Mouse (Mus musculus) kidney, embryonic 14.5 days (tissue): ENCODE measurements around the gene Anxa11. TPM values are rescaled to one million over a fixed set of nuclear protein-coding genes. Genes with fewer than 3 reads are reported as not detected.

Experiments used
- ATAC-seq: fragments of 200-750 bp; cut with Nextera tagmentation; 2 replicates; pipeline ENCODE4 v1.8.0; 2017; ENCODE audit warnings: moderate number of reproducible peaks, mild to moderate bottlenecking, moderate TSS enrichment, moderate library complexity; ENCODE audit not compliant: low FRiP score, low TSS enrichment
- H3K27ac ChIP-seq: fragments of 300-500 bp; sonication (generic); 2 replicates; pipeline ENCODE4 v1.5.1; 2014; ENCODE audit warnings: low read depth, mild to moderate bottlenecking, low read length, moderate library complexity, mixed read lengths
- H3K27me3 ChIP-seq: fragments of 300-500 bp; sonication (generic); 2 replicates; pipeline ENCODE4 v1.6.1; 2014; ENCODE audit warnings: mild to moderate bottlenecking, low read length; ENCODE audit not compliant: control insufficient read depth, insufficient read depth
- H3K36me3 ChIP-seq: fragments of 300-500 bp; sonication (generic); 2 replicates; pipeline ENCODE4 v1.6.1; 2014; ENCODE audit warnings: low read length, mixed read lengths; ENCODE audit not compliant: control insufficient read depth, insufficient read depth
- H3K4me1 ChIP-seq: fragments of 300-500 bp; sonication (generic); 2 replicates; pipeline ENCODE4 v1.6.1; 2014; ENCODE audit warnings: low read length, mixed read lengths; ENCODE audit not compliant: control insufficient read depth, insufficient read depth
- H3K4me2 ChIP-seq: fragments of 300-500 bp; sonication (generic); replicated peaks from 2 replicates; pipeline ENCODE4 v1.6.1; 2014; ENCODE audit warnings: low read depth, mild to moderate bottlenecking, low read length
- H3K4me3 ChIP-seq: fragments of 300-500 bp; sonication (generic); 2 replicates; pipeline ENCODE4 v1.5.1; 2014; ENCODE audit warnings: mild to moderate bottlenecking, low read length
- H3K9ac ChIP-seq: fragments of 300-500 bp; sonication (generic); 2 replicates; pipeline ENCODE4 v1.6.1; 2014; ENCODE audit warnings: low read depth, mild to moderate bottlenecking, low read length, moderate library complexity
- H3K9me3 ChIP-seq: fragments of 300-500 bp; sonication (generic); 2 replicates; pipeline ENCODE4 v1.6.1; 2016; ENCODE audit warnings: low read length; ENCODE audit not compliant: control insufficient read depth
- WGBS: fragments of 180-500 bp; shearing (Covaris S2); extraction: QIAGEN DNeasy Blood & Tissue Kit; methylation state at CpG from one replicate; pipeline ENCODE4 v1.1.7; 2014; 5-methylcytosine and 5-hydroxymethylcytosine counted together
- polyA plus RNA-seq: library from polyadenylated mRNA; unstranded; fragments of >200 nt; fragmentation: Nextera tagmentation; extraction: Ambion mirVana; gene quantifications from 2 replicates; pipeline ENCODE4 v1.2.1, GENCODE M21; 2014

Gene Anxa11
- polyA plus RNA-seq: 29.1 and 44.5 TPM in 2 replicates

DNA sequence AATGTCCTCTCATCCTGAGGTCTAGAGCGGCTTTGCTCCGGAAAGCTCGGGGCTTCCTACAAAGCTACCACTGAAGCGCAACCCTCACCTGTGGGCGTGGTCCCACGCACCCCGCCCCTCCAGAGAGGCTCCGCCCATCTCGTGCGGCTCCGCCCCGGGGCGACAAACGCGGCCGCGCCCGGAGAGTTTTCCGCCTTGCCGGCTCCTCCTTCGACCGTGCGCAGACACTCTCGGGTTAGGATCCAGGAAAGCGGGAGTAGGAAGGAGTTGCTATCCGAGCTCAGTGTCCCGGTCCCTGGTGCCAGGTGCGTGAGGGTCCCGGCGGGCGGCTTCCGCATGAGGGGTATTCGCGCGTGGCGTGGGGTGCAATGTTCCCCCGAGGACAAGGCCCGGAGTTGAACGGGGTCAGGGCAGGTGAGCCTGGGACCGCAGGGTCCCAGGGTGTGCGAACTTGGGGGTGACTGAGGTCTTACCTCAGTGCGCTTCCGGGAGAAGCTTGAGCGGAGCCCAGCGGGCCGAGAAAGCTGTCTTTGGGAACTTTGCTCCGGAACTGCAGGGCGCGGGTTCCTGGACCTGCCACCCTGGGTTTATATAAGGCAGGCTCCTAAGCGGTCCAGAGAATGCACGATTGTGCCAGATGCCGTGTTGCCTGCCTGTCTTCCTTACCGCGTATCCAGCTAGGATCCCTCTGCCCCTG lies at the start of gene Anxa11:
Gene Anxa11, plus strand, starts transcription at position 166 of the 697 bp plus-strand sequence.
- under 1% methylated on average over 54 of the region's 54 CpGs for WGBS

DNA sequence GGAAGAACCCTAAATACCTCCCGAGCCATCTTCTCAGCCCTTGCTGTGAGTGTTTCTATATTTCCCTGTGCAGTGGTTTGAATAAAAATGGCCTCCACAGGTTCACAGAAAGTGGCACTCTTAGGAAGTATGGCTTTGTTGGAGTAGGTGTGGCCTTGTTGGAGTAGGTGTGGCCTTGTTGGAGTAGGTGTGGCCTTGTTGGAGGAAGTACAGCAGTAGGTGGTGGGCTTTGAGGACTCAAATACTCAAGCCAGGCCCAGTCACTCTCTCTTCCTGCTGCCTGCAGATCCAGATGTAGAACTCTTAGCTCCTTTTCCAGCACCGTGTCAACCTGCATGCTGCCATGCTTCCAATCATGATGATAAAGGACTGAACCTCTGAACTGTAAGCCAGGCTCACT lies 47.6 kb upstream of the Anxa11 start:
- H3K4me1 ChIP-seq: peaks cover 10% of the 10 kb centered on the region
- no peak overlapping the region for H3K4me2 ChIP-seq
- ATAC-seq: no peak
- no peaks in the 10 kb centered on the region for H3K9me3 ChIP-seq
- no peak overlapping the region for H3K27ac ChIP-seq
- no peak overlapping the region for H3K9ac ChIP-seq
- H3K4me3 ChIP-seq: no peak overlapping the region
- no peaks in the 10 kb centered on the region for H3K36me3 ChIP-seq
- H3K27me3 ChIP-seq: no peaks in the 10 kb centered on the region
- WGBS: 97% methylated on average over 2 of the region's 2 CpGs

More for the DNA sequence above, at the start of gene Anxa11:
- 0 out of 2 replicates have a peak within 1 kb of the TSS, but pooled peaks have one; percentile 37 for H3K27ac ChIP-seq
- peak; percentile 88 for ATAC-seq
- peaks cover 2% of the 10 kb centered on the region; the same call in 1 of the 2 replicates for H3K4me1 ChIP-seq
- no peaks in the 10 kb centered on the region for H3K27me3 ChIP-seq
- no peaks in the 10 kb centered on the region for H3K9me3 ChIP-seq
- H3K9ac ChIP-seq: peak within 1 kb of the TSS; percentile 65
- H3K4me2 ChIP-seq: peak within 1 kb of the TSS; percentile 96
- H3K4me3 ChIP-seq: peak within 1 kb of the TSS; percentile 79
- H3K36me3 ChIP-seq: no peaks in the 10 kb centered on the region

DNA sequence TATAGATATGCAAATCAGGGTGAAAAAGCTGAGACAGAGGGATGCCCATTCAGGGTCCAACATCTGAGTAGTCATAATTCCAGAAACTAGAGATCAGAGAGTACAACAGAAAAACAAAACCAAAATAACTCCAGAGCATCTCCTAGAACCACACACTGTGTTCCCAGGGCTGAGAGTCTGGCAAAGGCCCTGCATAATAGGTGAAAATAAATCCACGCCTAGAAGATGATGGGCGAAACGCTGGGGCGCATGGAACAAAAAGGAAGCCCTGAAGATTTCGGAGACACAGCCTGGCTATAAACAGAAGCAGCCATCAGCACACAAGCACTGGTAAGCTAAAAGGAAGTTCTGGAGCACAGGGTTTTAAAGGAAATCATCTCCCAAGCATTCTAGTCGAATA lies 46.9 kb upstream of the Anxa11 start:
- H3K4me2 ChIP-seq: no peak overlapping the region
- 63% methylated on average over 6 of the region's 6 CpGs for WGBS
- no peak for ATAC-seq
- H3K4me3 ChIP-seq: no peak overlapping the region
- H3K36me3 ChIP-seq: no peaks in the 10 kb centered on the region
- H3K27me3 ChIP-seq: no peaks in the 10 kb centered on the region
- H3K9ac ChIP-seq: no peak overlapping the region
- H3K27ac ChIP-seq: peak overlapping the region; percentile 78; the same call in 1 of the 2 replicates
- no peaks in the 10 kb centered on the region for H3K9me3 ChIP-seq
- peaks cover 15% of the 10 kb centered on the region for H3K4me1 ChIP-seq

DNA sequence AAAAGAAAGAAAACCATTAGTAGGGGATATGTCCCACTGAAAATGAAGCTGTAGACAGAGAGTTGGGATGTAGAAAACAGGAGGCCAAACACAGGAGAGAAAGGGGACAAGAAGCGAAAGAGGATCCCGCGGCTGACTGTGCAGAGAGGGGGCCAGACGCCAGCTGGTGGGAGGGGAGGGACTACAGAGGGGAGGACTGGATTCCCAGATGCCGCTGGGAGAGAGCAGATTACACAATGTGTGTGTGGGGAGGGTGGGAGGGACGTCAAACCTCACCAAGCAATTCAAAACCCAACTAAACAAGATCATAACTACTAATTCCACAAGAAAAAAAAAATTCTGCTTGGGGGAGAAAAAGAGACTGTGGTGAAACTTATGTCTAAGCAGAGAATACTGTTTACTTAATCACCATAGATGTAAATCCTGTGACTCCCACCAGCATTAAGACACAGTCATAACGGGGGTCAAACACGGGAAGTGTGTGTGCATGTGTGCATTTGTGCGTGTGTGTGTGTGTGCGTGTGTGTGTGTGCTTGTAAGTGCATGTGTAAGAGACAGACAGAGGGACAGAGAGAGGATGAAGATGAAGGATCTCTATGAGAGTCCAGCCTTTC lies 46.3 kb upstream of the Anxa11 start:
- Histone ChIP-seq H3K9me3 (no peaks in the 10 kb centered on the region), H3K9ac (no peak overlapping the region), H3K27me3 (no peaks in the 10 kb centered on the region), H3K4me2 (no peak overlapping the region), H3K36me3 (no peaks in the 10 kb centered on the region), H3K4me3 (no peak overlapping the region), H3K4me1 (peaks cover 15% of the 10 kb centered on the region), H3K27ac (peak overlapping the region; percentile 78; the same call in 1 of the 2 replicates)
- 25% methylated on average over 10 of the region's 10 CpGs for WGBS
- peak; percentile 63; the same call in 1 of the 2 replicates for ATAC-seq

DNA sequence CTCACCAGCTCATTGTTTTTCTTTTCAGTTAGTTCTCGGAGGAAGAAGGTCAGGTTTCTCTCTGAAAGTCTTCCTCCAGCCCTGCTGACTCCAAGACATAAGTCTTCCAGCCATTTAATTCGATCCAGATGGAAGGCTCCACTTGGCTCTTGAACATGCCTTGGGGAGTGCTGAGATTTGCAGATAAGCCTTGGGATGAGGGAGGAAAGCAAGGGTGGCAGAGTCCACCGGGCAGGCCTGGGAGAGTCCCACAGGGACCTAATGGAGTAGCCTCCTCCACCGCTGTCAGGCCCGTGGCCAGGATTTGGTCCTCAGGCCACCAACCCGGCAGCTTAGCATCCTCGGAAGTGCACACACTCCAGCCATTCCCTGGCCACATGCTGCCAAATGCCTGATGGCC lies 45.3 kb upstream of the Anxa11 start:
- Histone ChIP-seq H3K27me3 (no peaks in the 10 kb centered on the region), H3K9me3 (no peaks in the 10 kb centered on the region), H3K36me3 (no peaks in the 10 kb centered on the region), H3K4me3 (no peak overlapping the region), H3K27ac (peak overlapping the region; percentile 32; the same call in 1 of the 2 replicates), H3K9ac (no peak overlapping the region), H3K4me1 (peaks cover 15% of the 10 kb centered on the region), H3K4me2 (no peak overlapping the region)
- no peak for ATAC-seq
- WGBS: 25% methylated on average over 7 of the region's 7 CpGs

DNA sequence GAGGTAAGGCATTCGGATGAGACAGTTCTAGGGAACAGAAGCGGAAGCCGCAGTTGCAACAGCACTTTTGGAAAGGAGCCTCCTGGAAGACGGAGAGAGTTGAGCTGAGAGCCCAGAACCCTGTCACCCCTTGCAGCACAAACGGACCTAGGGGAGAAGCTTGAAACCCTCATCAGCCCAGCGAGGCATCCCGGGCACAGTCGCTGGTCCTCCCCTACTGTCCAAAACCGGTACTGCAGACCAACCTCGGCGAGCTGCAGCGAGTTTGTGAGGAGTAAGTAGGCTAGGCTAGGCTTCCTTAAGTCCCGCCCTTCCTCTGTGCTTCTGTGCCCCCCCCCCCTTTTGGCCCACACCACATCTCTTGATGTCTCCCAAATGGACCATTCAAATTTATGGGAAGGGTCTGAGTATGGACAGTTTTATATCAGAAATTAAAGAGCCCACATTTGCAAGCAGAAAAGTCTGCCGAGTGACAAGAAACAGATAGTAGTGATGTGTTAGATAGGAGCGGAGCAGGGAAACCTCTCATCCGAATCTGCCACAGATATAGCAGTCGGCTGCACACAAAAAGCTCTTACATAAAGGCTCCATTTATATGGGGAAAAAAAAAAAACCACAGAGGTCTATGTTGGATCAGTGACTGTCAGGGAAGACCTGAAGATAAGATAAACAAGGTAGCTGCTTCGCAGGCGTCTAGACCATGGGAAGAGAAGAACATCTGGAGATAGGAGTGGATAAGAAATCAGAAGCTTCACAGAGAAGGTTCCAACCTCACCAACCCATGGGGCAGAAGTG lies 41.6 kb upstream of the Anxa11 start:
- no peak overlapping the region for H3K4me2 ChIP-seq
- H3K27ac ChIP-seq: no peak overlapping the region
- peak; percentile 82 for ATAC-seq
- H3K36me3 ChIP-seq: no peaks in the 10 kb centered on the region
- no peak overlapping the region for H3K4me3 ChIP-seq
- H3K4me1 ChIP-seq: peaks cover 15% of the 10 kb centered on the region
- H3K9ac ChIP-seq: no peak overlapping the region
- no peaks in the 10 kb centered on the region for H3K9me3 ChIP-seq
- H3K27me3 ChIP-seq: no peaks in the 10 kb centered on the region
- WGBS: 25% methylated on average over 19 of the region's 19 CpGs

DNA sequence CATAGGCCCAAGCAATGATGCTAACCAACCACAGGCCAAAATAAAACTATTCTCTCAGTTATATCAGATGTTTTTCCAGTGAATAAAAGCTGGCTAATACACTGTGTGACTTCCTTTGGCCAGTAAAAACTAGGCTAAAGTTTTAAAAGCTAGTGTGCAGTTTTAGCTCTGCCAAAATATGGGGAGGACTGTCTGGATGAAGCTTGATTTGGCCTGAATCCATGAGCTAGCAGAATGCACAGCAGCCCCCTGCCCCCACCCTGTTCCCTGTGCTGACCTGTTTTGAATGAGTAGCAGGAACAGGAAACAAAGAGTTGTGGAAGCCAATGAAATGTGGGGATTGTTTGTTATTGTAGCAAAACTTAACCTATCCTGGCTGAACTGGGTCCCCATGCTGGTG lies 39.4 kb upstream of the Anxa11 start:
- no peak for ATAC-seq
- H3K4me1 ChIP-seq: 0 out of 2 replicates have a peak, but pooled peaks cover 6% of the 10 kb centered on the region
- no peak overlapping the region for H3K9ac ChIP-seq
- H3K27ac ChIP-seq: no peak overlapping the region
- no peaks in the 10 kb centered on the region for H3K9me3 ChIP-seq
- H3K4me3 ChIP-seq: no peak overlapping the region
- no peaks in the 10 kb centered on the region for H3K27me3 ChIP-seq
- H3K4me2 ChIP-seq: no peak overlapping the region
- H3K36me3 ChIP-seq: no peaks in the 10 kb centered on the region

DNA sequence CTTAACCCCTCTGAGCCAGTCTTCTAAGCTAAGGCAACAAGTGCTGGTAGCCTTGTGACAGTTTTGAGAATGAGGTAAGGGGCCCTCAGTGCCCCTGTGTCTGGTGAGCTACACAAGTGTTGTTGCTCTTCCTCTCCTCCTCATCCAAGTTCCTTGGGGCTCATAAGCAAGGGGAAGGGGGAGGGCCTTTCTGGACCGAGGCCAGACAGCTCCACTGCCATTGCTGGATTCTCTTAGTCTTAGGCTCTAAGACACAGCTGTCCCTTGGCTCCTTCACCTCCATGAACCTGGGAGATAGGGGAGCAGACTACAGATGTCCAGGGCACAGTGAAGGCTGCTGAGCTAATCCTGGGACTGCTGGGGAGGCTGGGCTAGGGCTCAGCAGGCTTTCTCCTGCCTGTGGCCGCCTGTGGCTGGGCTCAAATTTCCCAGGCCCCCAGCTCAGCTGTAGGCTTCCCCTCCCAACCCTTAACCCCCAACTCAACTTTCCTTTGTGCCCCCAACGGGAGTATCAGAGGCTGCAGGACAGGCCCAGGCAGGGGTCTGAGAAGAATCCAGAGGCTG lies 38.6 kb upstream of the Anxa11 start:
- H3K4me1 ChIP-seq: 0 out of 2 replicates have a peak, but pooled peaks cover 6% of the 10 kb centered on the region
- no peaks in the 10 kb centered on the region for H3K36me3 ChIP-seq
- H3K27ac ChIP-seq: no peak overlapping the region
- 30% methylated on average over 3 of the region's 3 CpGs for WGBS
- H3K9me3 ChIP-seq: no peaks in the 10 kb centered on the region
- no peak overlapping the region for H3K4me3 ChIP-seq
- H3K4me2 ChIP-seq: no peak overlapping the region
- H3K9ac ChIP-seq: no peak overlapping the region
- ATAC-seq: no peak
- H3K27me3 ChIP-seq: no peaks in the 10 kb centered on the region
